Mouse (Mus musculus) kidney, postnatal 0 days (tissue): Measurements from ENCODE around the gene Gm4763. TPM values are rescaled to one million over a fixed set of nuclear protein-coding genes. Genes with fewer than 3 reads are reported as not detected.
"Not testable (repeated sequence)": the region's sequence is repeated elsewhere in the genome, so short reads cannot be mapped to it uniquely, and the experiment has no call there.

Experiments used
- ATAC-seq: fragments of 200-750 bp; cut with Nextera tagmentation; replicated peaks from 2 replicates; pipeline ENCODE4 v1.8.0; 2017; ENCODE audit warnings: low read depth, moderate number of reproducible peaks, moderate TSS enrichment, moderate library complexity; ENCODE audit not compliant: low FRiP score
- DNase-seq: peaks from one replicate; pipeline ENCODE4 v3.0.0-alpha.2; 2016; ENCODE audit warnings: low spot score
- H3K27ac ChIP-seq: fragments of 300-500 bp; sonication (generic); 2 replicates; pipeline ENCODE4 v1.5.1; 2014; ENCODE audit warnings: mild to moderate bottlenecking
- H3K27me3 ChIP-seq: fragments of 300-500 bp; sonication (generic); 2 replicates; pipeline ENCODE4 v1.6.1; 2014; ENCODE audit warnings: low read length, mixed read lengths; ENCODE audit not compliant: insufficient read depth
- H3K36me3 ChIP-seq: fragments of 300-500 bp; sonication (generic); 2 replicates; pipeline ENCODE4 v1.6.1; 2014; ENCODE audit warnings: low read length, mixed read lengths; ENCODE audit not compliant: insufficient read depth
- H3K4me1 ChIP-seq: fragments of 300-500 bp; sonication (generic); replicated peaks from 2 replicates; pipeline ENCODE4 v1.6.1; 2014; ENCODE audit warnings: antibody characterized with exemption, low read length, mixed read lengths; ENCODE audit not compliant: insufficient read depth
- H3K4me2 ChIP-seq: fragments of 300-500 bp; sonication (generic); 2 replicates; pipeline ENCODE4 v1.6.1; 2014; ENCODE audit warnings: mild to moderate bottlenecking, low read length, moderate library complexity, mixed read lengths
- H3K4me3 ChIP-seq: fragments of 300-500 bp; sonication (generic); replicated peaks from 2 replicates; pipeline ENCODE4 v1.5.1; 2014; ENCODE audit warnings: low read depth, low read length
- H3K9ac ChIP-seq: fragments of 300-500 bp; sonication (generic); 2 replicates; pipeline ENCODE4 v1.6.1; 2014; ENCODE audit warnings: low read depth, low read length
- H3K9me3 ChIP-seq: fragments of 300-500 bp; sonication (generic); replicated peaks from 2 replicates; pipeline ENCODE4 v1.6.1; 2016; ENCODE audit warnings: low read length, inconsistent platforms, mixed read lengths
- CTCF ChIP-seq: IDR thresholded peaks from 2 replicates; pipeline ENCODE4 v1.5.1; 2016; ENCODE audit warnings: antibody characterized with exemption, low read depth, mild to moderate bottlenecking, moderate library complexity
- WGBS: fragments of 180-500 bp; shearing (Covaris S2); extraction: QIAGEN DNeasy Blood & Tissue Kit; methylation state at CpG from one replicate; pipeline ENCODE4 v1.1.7; 2014; 5-methylcytosine and 5-hydroxymethylcytosine counted together
- polyA plus RNA-seq: library from polyadenylated mRNA; unstranded; fragments of >200 nt; fragmentation: Nextera tagmentation; extraction: Ambion mirVana; gene quantifications from 2 replicates; pipeline ENCODE4 v1.2.1, GENCODE M21; 2015

Gm4763 gene
- polyA plus RNA-seq, result not detected in 2 replicates

- not testable (repeated sequence) for H3K27ac ChIP-seq, H3K4me2 ChIP-seq, H3K9ac ChIP-seq, H3K4me1 ChIP-seq, H3K36me3 ChIP-seq, ATAC-seq, H3K27me3 ChIP-seq, DNase-seq, H3K9me3 ChIP-seq, H3K4me3 ChIP-seq
- 93% methylated on average over 11 of the region's 11 CpGs for WGBS
Observed at GRCm38 (mm10) chr7:24726808-24727207, at the start of gene Gm4763. TSS of gene Gm4763 (minus strand) at chr7:24726908.

- DNase-seq, result no peak
- no peaks in the 10 kb centered on the region for H3K27me3 ChIP-seq
- H3K4me2 ChIP-seq, result no peak overlapping the region
- H3K4me1 ChIP-seq, result no peaks in the 10 kb centered on the region
- no peak for TF ChIP-seq CTCF
- no peak overlapping the region for H3K4me3 ChIP-seq
- ATAC-seq, result no peak
- WGBS, result 71% methylated on average over 2 of the region's 2 CpGs
- H3K9ac ChIP-seq, result no peak overlapping the region
- H3K27ac ChIP-seq, result no peak overlapping the region
- H3K9me3 ChIP-seq, result no peaks in the 10 kb centered on the region
- H3K36me3 ChIP-seq, result no peaks in the 10 kb centered on the region
Observed at GRCm38 (mm10) chr7:24776145-24776544, 49.4 kb upstream of the Gm4763 start.

GRCm38 (mm10) chr7:24773942-24774535 is 47.3 kb upstream of the Gm4763 start:
- Histone ChIP-seq H3K4me3 (no peak overlapping the region), H3K27ac (no peak overlapping the region), H3K4me1 (no peaks in the 10 kb centered on the region), H3K27me3 (no peaks in the 10 kb centered on the region), H3K4me2 (no peak overlapping the region), H3K9ac (no peak overlapping the region), H3K36me3 (no peaks in the 10 kb centered on the region), H3K9me3 (no peaks in the 10 kb centered on the region)
- TF ChIP-seq CTCF, result no peak
- ATAC-seq, result no peak
- 39% methylated on average over 3 of the region's 3 CpGs for WGBS
- DNase-seq, result no peak

- Histone ChIP-seq H3K27me3 (no peaks in the 10 kb centered on the region), H3K4me3 (no peak overlapping the region), H3K4me1 (no peaks in the 10 kb centered on the region), H3K27ac (no peak overlapping the region), H3K36me3 (no peaks in the 10 kb centered on the region), H3K4me2 (no peak overlapping the region), H3K9ac (no peak overlapping the region), H3K9me3 (no peaks in the 10 kb centered on the region)
- ATAC-seq, result no peak
- DNase-seq, result no peak
- no peak for TF ChIP-seq CTCF
Observed at GRCm38 (mm10) chr7:24771361-24771760, 44.7 kb upstream of the Gm4763 start.

GRCm38 (mm10) chr7:24762574-24762973 is 35.9 kb upstream of the Gm4763 start:
- Histone ChIP-seq H3K27ac (no peak overlapping the region), H3K4me1 (no peaks in the 10 kb centered on the region), H3K9me3 (no peaks in the 10 kb centered on the region), H3K4me3 (no peak overlapping the region), H3K9ac (no peak overlapping the region), H3K36me3 (no peaks in the 10 kb centered on the region), H3K4me2 (no peak overlapping the region), H3K27me3 (no peaks in the 10 kb centered on the region)
- DNase-seq, result no peak
- WGBS, result 85% methylated on average over 8 of the region's 8 CpGs
- no peak for ATAC-seq
- no peak for TF ChIP-seq CTCF

- Histone ChIP-seq H3K4me3 (no peak overlapping the region), H3K36me3 (no peaks in the 10 kb centered on the region), H3K4me2 (no peak overlapping the region), H3K27me3 (no peaks in the 10 kb centered on the region), H3K27ac (no peak overlapping the region), H3K9ac (no peak overlapping the region), H3K4me1 (no peaks in the 10 kb centered on the region), H3K9me3 (no peaks in the 10 kb centered on the region)
- TF ChIP-seq CTCF, result no peak
- DNase-seq (no peak), ATAC-seq (no peak)
- WGBS, result 69% methylated on average over 6 of the region's 6 CpGs
Observed at GRCm38 (mm10) chr7:24761161-24761560, 34.5 kb upstream of the Gm4763 start.

GRCm38 (mm10) chr7:24760211-24760610 is 33.5 kb upstream of the Gm4763 start, which contains the start of gene Cd177:
TSS of gene Cd177 (minus strand) at chr7:24760311.
- WGBS, result 56% methylated on average over 6 of the region's 6 CpGs
- Histone ChIP-seq H3K36me3 (no peaks in the 10 kb centered on the region), H3K4me1 (no peaks in the 10 kb centered on the region), H3K4me2 (no peak within 1 kb of the TSS), H3K27ac (no peak within 1 kb of the TSS), H3K4me3 (no peak within 1 kb of the TSS), H3K9me3 (no peaks in the 10 kb centered on the region), H3K9ac (no peak within 1 kb of the TSS), H3K27me3 (no peaks in the 10 kb centered on the region)
- no peak for TF ChIP-seq CTCF
- no peak for ATAC-seq
- DNase-seq, result no peak
